Mouse (Mus musculus): ENCODE measurements around the gene Slc17a1. TPM values are rescaled to one million over a fixed set of nuclear protein-coding genes. Genes with fewer than 3 reads are reported as not detected.

Gene Slc17a1
- polyA plus RNA-seq, 1 experiment = 0.11 TPM

- peak overlapping the region; percentile 86 for H3K27ac ChIP-seq (ENCODE audit: control insufficient read depth, insufficient read depth, low read depth, low read length)
- H3K4me3 ChIP-seq (ENCODE audit: control insufficient read depth, low read depth, low read length) = peak overlapping the region; percentile 82
- no peaks in the 10 kb centered on the region for H3K36me3 ChIP-seq (ENCODE audit: control insufficient read depth, insufficient read depth, low read length)
- TF ChIP-seq POLR2A (IDR thresholded peaks at IDR 0.05; ENCODE audit: control insufficient read depth, low read depth, low read length) = no peak
- TF ChIP-seq CTCF (IDR thresholded peaks at IDR 0.05; ENCODE audit: control insufficient read depth, insufficient read depth, insufficient replicate concordance, low read depth, low read length) = no peak
- H3K4me1 ChIP-seq (ENCODE audit: control insufficient read depth, insufficient read depth, low read length) = peaks cover 11% of the 10 kb centered on the region
- no peaks in the 10 kb centered on the region for H3K27me3 ChIP-seq (ENCODE audit: control insufficient read depth, insufficient read depth, low read length)
Measured at GRCm38 (mm10) chr13:23930461-23930860, 62.9 kb downstream of the Slc17a1 start.

DNA sequence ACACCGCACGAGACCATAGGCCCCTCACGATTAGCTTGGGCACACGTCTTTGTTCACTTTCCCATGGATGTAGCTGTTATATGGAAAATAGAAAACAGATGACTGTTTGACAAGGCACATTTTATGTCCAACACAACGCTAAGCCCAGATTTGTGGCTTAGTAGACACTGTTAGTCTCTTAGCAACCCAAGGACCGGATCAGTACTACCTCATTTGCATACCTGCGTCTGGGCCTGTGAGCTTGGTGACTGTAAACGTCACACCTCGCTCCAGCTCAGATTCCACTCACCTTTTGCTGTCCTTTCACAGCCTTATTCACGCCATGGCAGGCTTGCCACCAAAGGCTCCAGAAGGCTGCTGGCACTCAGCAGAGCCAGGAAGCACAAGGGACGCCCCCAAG lies 63.4 kb downstream of the Slc17a1 start:
- peak overlapping the region; percentile 82 for H3K4me3 ChIP-seq (ENCODE audit: control insufficient read depth, low read depth, low read length)
- no peaks in the 10 kb centered on the region for H3K27me3 ChIP-seq (ENCODE audit: control insufficient read depth, insufficient read depth, low read length)
- TF ChIP-seq CTCF (IDR thresholded peaks at IDR 0.05; ENCODE audit: control insufficient read depth, insufficient read depth, insufficient replicate concordance, low read depth, low read length) (no peak), POLR2A (IDR thresholded peaks at IDR 0.05; ENCODE audit: control insufficient read depth, low read depth, low read length) (no peak)
- peak overlapping the region; percentile 86 for H3K27ac ChIP-seq (ENCODE audit: control insufficient read depth, insufficient read depth, low read depth, low read length)
- peaks cover 11% of the 10 kb centered on the region for H3K4me1 ChIP-seq (ENCODE audit: control insufficient read depth, insufficient read depth, low read length)
- H3K36me3 ChIP-seq (ENCODE audit: control insufficient read depth, insufficient read depth, low read length) = no peaks in the 10 kb centered on the region

DNA sequence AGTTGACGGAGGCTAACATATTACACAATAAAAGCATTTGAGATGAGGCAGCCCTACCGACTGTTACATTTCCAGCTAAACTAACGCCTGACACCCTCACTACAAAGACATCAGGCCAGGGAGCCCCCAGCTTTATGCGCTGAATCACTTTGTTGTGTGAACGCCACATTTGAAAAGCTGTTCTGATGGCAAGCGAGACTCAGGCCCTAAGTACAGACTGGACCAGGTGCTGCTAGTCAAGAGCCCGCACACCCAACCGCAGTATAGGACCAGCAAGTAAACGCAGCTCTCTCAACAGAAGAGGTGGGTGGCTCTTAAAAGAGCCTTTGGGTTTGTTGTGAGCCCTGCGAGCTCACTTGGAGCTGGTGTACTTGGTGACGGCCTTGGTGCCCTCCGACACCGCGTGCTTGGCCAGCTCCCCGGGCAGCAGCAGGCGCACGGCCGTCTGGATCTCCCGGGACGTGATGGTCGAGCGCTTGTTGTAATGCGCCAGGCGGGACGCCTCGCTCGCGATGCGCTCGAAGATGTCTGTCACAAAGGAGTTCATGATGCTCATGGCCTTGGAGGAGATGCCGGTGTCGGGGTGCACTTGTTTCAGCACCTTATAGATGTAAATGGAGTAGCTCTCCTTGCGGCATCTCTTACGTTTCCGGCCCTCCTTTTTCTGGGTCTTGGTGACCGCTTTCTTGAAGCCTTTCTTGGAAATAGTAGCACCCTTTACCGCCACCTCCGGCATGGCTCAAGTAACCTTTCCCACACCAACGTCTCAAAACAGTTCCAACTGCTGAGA lies 66.1 kb downstream of the Slc17a1 start, which contains the start of gene Hist1h2ba:
Gene Hist1h2ba, minus strand, starts transcription at position 736 of the 790 bp plus-strand sequence.
- Histone ChIP-seq H3K27me3 (ENCODE audit: control insufficient read depth, insufficient read depth, low read length) (no peaks in the 10 kb centered on the region), H3K4me3 (ENCODE audit: control insufficient read depth, low read depth, low read length) (peak within 1 kb of the TSS; percentile 95), H3K36me3 (ENCODE audit: control insufficient read depth, insufficient read depth, low read length) (no peaks in the 10 kb centered on the region), H3K27ac (ENCODE audit: control insufficient read depth, insufficient read depth, low read depth, low read length) (peak within 1 kb of the TSS; percentile 100), H3K4me1 (ENCODE audit: control insufficient read depth, insufficient read depth, low read length) (peaks cover 11% of the 10 kb centered on the region)
- peak; percentile 72 for TF ChIP-seq POLR2A (IDR thresholded peaks at IDR 0.05; ENCODE audit: control insufficient read depth, low read depth, low read length)
- TF ChIP-seq CTCF (IDR thresholded peaks at IDR 0.05; ENCODE audit: control insufficient read depth, insufficient read depth, insufficient replicate concordance, low read depth, low read length) = no peak

DNA sequence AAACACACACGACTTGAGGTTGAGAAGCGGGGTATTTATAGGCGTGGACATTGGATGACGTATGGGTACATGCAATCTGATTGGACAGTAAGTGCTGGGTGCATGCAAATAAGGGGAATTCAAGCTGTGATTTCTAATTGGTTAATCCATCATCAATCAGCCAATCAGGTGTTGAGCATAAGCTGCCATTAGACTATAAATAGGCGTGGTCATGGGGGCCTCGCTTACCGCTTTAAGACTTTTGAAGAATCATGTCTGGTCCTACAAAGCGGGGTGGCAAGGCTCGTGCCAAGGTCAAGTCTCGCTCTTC lies 66.6 kb downstream of the Slc17a1 start, which contains the start of gene Hist1h2aa:
Gene Hist1h2aa, plus strand, starts transcription at position 252 of the 310 bp plus-strand sequence.
- Histone ChIP-seq H3K36me3 (ENCODE audit: control insufficient read depth, insufficient read depth, low read length) (no peaks in the 10 kb centered on the region), H3K4me1 (ENCODE audit: control insufficient read depth, insufficient read depth, low read length) (peaks cover 11% of the 10 kb centered on the region), H3K4me3 (ENCODE audit: control insufficient read depth, low read depth, low read length) (peak within 1 kb of the TSS; percentile 95), H3K27me3 (ENCODE audit: control insufficient read depth, insufficient read depth, low read length) (no peaks in the 10 kb centered on the region), H3K27ac (ENCODE audit: control insufficient read depth, insufficient read depth, low read depth, low read length) (peak within 1 kb of the TSS; percentile 100)
- peak; percentile 56; the same call in 1 of the 2 replicates for TF ChIP-seq POLR2A (IDR thresholded peaks at IDR 0.05; ENCODE audit: control insufficient read depth, low read depth, low read length)
- TF ChIP-seq CTCF (IDR thresholded peaks at IDR 0.05; ENCODE audit: control insufficient read depth, insufficient read depth, insufficient replicate concordance, low read depth, low read length) = no peak

GRCm38 (mm10) chr13:23938699-23939098 lies 71.1 kb downstream of the Slc17a1 start:
- Histone ChIP-seq H3K4me3 (ENCODE audit: control insufficient read depth, low read depth, low read length) (no peak overlapping the region), H3K27me3 (ENCODE audit: control insufficient read depth, insufficient read depth, low read length) (no peaks in the 10 kb centered on the region), H3K4me1 (ENCODE audit: control insufficient read depth, insufficient read depth, low read length) (no peaks in the 10 kb centered on the region), H3K36me3 (ENCODE audit: control insufficient read depth, insufficient read depth, low read length) (no peaks in the 10 kb centered on the region), H3K27ac (ENCODE audit: control insufficient read depth, insufficient read depth, low read depth, low read length) (no peak overlapping the region)
- TF ChIP-seq POLR2A (IDR thresholded peaks at IDR 0.05; ENCODE audit: control insufficient read depth, low read depth, low read length) (no peak), CTCF (IDR thresholded peaks at IDR 0.05; ENCODE audit: control insufficient read depth, insufficient read depth, insufficient replicate concordance, low read depth, low read length) (no peak)

GRCm38 (mm10) chr13:23940291-23940690 lies 72.7 kb downstream of the Slc17a1 start:
- Histone ChIP-seq H3K4me1 (ENCODE audit: control insufficient read depth, insufficient read depth, low read length) (no peaks in the 10 kb centered on the region), H3K4me3 (ENCODE audit: control insufficient read depth, low read depth, low read length) (no peak overlapping the region), H3K36me3 (ENCODE audit: control insufficient read depth, insufficient read depth, low read length) (no peaks in the 10 kb centered on the region), H3K27me3 (ENCODE audit: control insufficient read depth, insufficient read depth, low read length) (no peaks in the 10 kb centered on the region), H3K27ac (ENCODE audit: control insufficient read depth, insufficient read depth, low read depth, low read length) (no peak overlapping the region)
- no peak for TF ChIP-seq CTCF (IDR thresholded peaks at IDR 0.05; ENCODE audit: control insufficient read depth, insufficient read depth, insufficient replicate concordance, low read depth, low read length)
- TF ChIP-seq POLR2A (IDR thresholded peaks at IDR 0.05; ENCODE audit: control insufficient read depth, low read depth, low read length) = no peak

DNA sequence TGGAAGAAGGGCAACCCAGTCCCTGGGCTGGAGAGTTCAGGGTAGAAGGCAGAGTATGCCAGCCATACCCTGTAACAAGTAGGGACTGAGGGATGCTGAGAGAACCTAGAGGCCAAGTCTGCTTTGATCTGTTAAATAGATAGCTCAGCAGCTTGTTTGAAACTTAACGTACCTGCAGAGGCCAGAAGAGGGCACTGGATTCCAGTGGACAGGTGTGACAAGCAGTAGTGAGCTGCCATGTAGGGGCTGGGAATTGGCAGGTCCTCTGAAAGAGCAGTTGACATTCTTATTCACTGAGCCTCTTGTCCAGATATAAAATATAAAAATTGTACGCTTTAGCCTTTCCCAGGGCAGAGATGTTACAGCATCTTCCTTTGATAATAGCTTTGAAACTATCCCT lies 75.3 kb downstream of the Slc17a1 start:
- no peaks in the 10 kb centered on the region for H3K36me3 ChIP-seq (ENCODE audit: control insufficient read depth, insufficient read depth, low read length)
- no peaks in the 10 kb centered on the region for H3K27me3 ChIP-seq (ENCODE audit: control insufficient read depth, insufficient read depth, low read length)
- H3K4me3 ChIP-seq (ENCODE audit: control insufficient read depth, low read depth, low read length) = no peak overlapping the region
- TF ChIP-seq POLR2A (IDR thresholded peaks at IDR 0.05; ENCODE audit: control insufficient read depth, low read depth, low read length) (no peak), CTCF (IDR thresholded peaks at IDR 0.05; ENCODE audit: control insufficient read depth, insufficient read depth, insufficient replicate concordance, low read depth, low read length) (no peak)
- H3K4me1 ChIP-seq (ENCODE audit: control insufficient read depth, insufficient read depth, low read length) = no peaks in the 10 kb centered on the region
- H3K27ac ChIP-seq (ENCODE audit: control insufficient read depth, insufficient read depth, low read depth, low read length) = no peak overlapping the region

Other genes starting within 250 kb of the Slc17a1 start
- gene Hist1h2be, start 246.6 kb upstream of the Slc17a1 start, polyA plus RNA-seq (2012; rRNA removed) = 0.42 and 0.58 TPM in 2 replicates
- 0.35 and 0.41 TPM in 2 replicates for gene Hist1h1e, start 245.2 kb upstream of the Slc17a1 start, polyA plus RNA-seq (2012; rRNA removed)
- gene Hist1h2ac, start 183.8 kb upstream of the Slc17a1 start, polyA plus RNA-seq (2012; rRNA removed) = 0.20 and 0.26 TPM in 2 replicates
- gene Hist1h2bc, start 183.6 kb upstream of the Slc17a1 start, polyA plus RNA-seq (2012; rRNA removed) = 17.8 and 19.0 TPM in 2 replicates
- 22.2 and 24.8 TPM in 2 replicates for gene Hist1h1t, start 171.9 kb upstream of the Slc17a1 start, polyA plus RNA-seq (2012; rRNA removed)
- 20.1 and 20.6 TPM in 2 replicates for gene Hist1h4c, start 169.3 kb upstream of the Slc17a1 start, polyA plus RNA-seq (2012; rRNA removed)
- 5.2 and 6.1 TPM in 2 replicates for gene Hfe, start 156.9 kb upstream of the Slc17a1 start, polyA plus RNA-seq (2012; rRNA removed)
- gene Hist1h1c, start 128.9 kb upstream of the Slc17a1 start, polyA plus RNA-seq (2012; rRNA removed) = 5.4 and 6.9 TPM in 2 replicates
- 2.3 TPM in 2 replicates for gene Hist1h3c, start 122.1 kb upstream of the Slc17a1 start, polyA plus RNA-seq (2012; rRNA removed)
- gene Hist1h2bb, start 121.0 kb upstream of the Slc17a1 start, polyA plus RNA-seq (2012; rRNA removed) = 3.9 and 7.0 TPM in 2 replicates
- 4.4 and 6.2 TPM in 2 replicates for gene Hist1h2ab, start 116.6 kb upstream of the Slc17a1 start, polyA plus RNA-seq (2012; rRNA removed)
- gene Hist1h3b, start 115.5 kb upstream of the Slc17a1 start, polyA plus RNA-seq (2012; rRNA removed) = 4.2 and 4.7 TPM in 2 replicates
- gene Hist1h4b, start 110.7 kb upstream of the Slc17a1 start, polyA plus RNA-seq (2012; rRNA removed) = 2.4 and 2.5 TPM in 2 replicates
- 83.8 and 94.1 TPM in 2 replicates for gene Hist1h4a, start 106.5 kb upstream of the Slc17a1 start, polyA plus RNA-seq (2012; rRNA removed)
- 29.4 and 33.4 TPM in 2 replicates for gene Hist1h3a, start 105.4 kb upstream of the Slc17a1 start, polyA plus RNA-seq (2012; rRNA removed)
- 2.9 and 4.3 TPM in 2 replicates for gene Hist1h1a, start 104.1 kb upstream of the Slc17a1 start, polyA plus RNA-seq (2012; rRNA removed)
- gene Trim38, start 97.8 kb upstream of the Slc17a1 start, polyA plus RNA-seq (2012; rRNA removed) = 2.1 and 2.5 TPM in 2 replicates
- gene Slc17a2, start 60.8 kb upstream of the Slc17a1 start, polyA plus RNA-seq (2012; rRNA removed) = 0.40 and 0.41 TPM in 2 replicates
- gene Slc17a3, start 28.3 kb upstream of the Slc17a1 start, polyA plus RNA-seq (2012; rRNA removed) = 0.10 and 0.21 TPM in 2 replicates
- not detected in 2 replicates for gene Slc17a4, start 47.3 kb downstream of the Slc17a1 start, polyA plus RNA-seq (2012; rRNA removed)
- 226 and 228 TPM in 2 replicates for gene Hist1h2ba, start 66.4 kb downstream of the Slc17a1 start, polyA plus RNA-seq (2012; rRNA removed)
- 39.5 and 59.1 TPM in 2 replicates for gene Hist1h2aa, start 66.7 kb downstream of the Slc17a1 start, polyA plus RNA-seq (2012; rRNA removed)
- gene Scgn, start 123.5 kb downstream of the Slc17a1 start, polyA plus RNA-seq (2012; rRNA removed) = 20.1 and 22.4 TPM in 2 replicates